Mouse (Mus musculus): Measurements from ENCODE around the gene Slc2a9. TPM values are rescaled to one million over a fixed set of nuclear protein-coding genes. Genes with fewer than 3 reads are reported as not detected.
"Not testable (repeated sequence)": the region's sequence is repeated elsewhere in the genome, so short reads cannot be mapped to it uniquely, and the experiment has no call there.

Gene Slc2a9
- polyA plus RNA-seq, 1 experiment: 1.9 TPM

- Histone ChIP-seq H3K4me1 (ENCODE audit: control insufficient read depth, insufficient read depth, insufficient read length, low read length) (peaks cover 7% of the 10 kb centered on the region), H3K27ac (replicated peaks; ENCODE audit: low read depth, low read length) (no peak overlapping the region; the same call in 1 of the 2 replicates), H3K4me3 (ENCODE audit: insufficient read depth, low read depth, low read length) (no peak overlapping the region)
Measured at GRCm38 (mm10) chr5:38488673-38489615, 14.0 kb downstream of the Slc2a9 start.

- Histone ChIP-seq H3K4me3 (ENCODE audit: insufficient read depth, low read depth, low read length) (no peak overlapping the region), H3K27ac (replicated peaks; ENCODE audit: low read depth, low read length) (no peak overlapping the region)
Measured at GRCm38 (mm10) chr5:38488026-38488425, 14.9 kb downstream of the Slc2a9 start.

GRCm38 (mm10) chr5:38487247-38487646, 15.7 kb downstream of the Slc2a9 start:
- no peak overlapping the region for H3K27ac ChIP-seq (replicated peaks; ENCODE audit: low read depth, low read length)
- peaks cover 7% of the 10 kb centered on the region for H3K4me1 ChIP-seq (ENCODE audit: control insufficient read depth, insufficient read depth, insufficient read length, low read length)
- H3K4me3 ChIP-seq (ENCODE audit: insufficient read depth, low read depth, low read length): no peak overlapping the region

More at GRCm38 (mm10) chr5:38488026-38488425, 14.9 kb downstream of the Slc2a9 start:
- H3K4me1 ChIP-seq (ENCODE audit: control insufficient read depth, insufficient read depth, insufficient read length, low read length): peaks cover 7% of the 10 kb centered on the region

- peaks cover 7% of the 10 kb centered on the region for H3K4me1 ChIP-seq (ENCODE audit: control insufficient read depth, insufficient read depth, insufficient read length, low read length)
- no peak overlapping the region for H3K4me3 ChIP-seq (ENCODE audit: insufficient read depth, low read depth, low read length)
- H3K27ac ChIP-seq (replicated peaks; ENCODE audit: low read depth, low read length): no peak overlapping the region
Measured at GRCm38 (mm10) chr5:38485946-38486345, 17.0 kb downstream of the Slc2a9 start.

- 0 out of 2 replicates have a peak, but pooled peaks cover 2% of the 10 kb centered on the region for H3K4me1 ChIP-seq (ENCODE audit: control insufficient read depth, insufficient read depth, insufficient read length, low read length)
- H3K4me3 ChIP-seq (ENCODE audit: insufficient read depth, low read depth, low read length): no peak overlapping the region
- H3K27ac ChIP-seq (replicated peaks; ENCODE audit: low read depth, low read length): no peak overlapping the region
Measured at GRCm38 (mm10) chr5:38483518-38484110, 19.3 kb downstream of the Slc2a9 start.

GRCm38 (mm10) chr5:38480822-38481707, 21.9 kb downstream of the Slc2a9 start:
- peak overlapping the region; percentile 15 for H3K27ac ChIP-seq (replicated peaks; ENCODE audit: low read depth, low read length)
- 0 out of 2 replicates have a peak, but pooled peaks cover 2% of the 10 kb centered on the region for H3K4me1 ChIP-seq (ENCODE audit: control insufficient read depth, insufficient read depth, insufficient read length, low read length)
- peak overlapping the region; percentile 59 for H3K4me3 ChIP-seq (ENCODE audit: insufficient read depth, low read depth, low read length)

GRCm38 (mm10) chr5:38479908-38480725, 22.8 kb downstream of the Slc2a9 start:
- Histone ChIP-seq H3K4me1 (ENCODE audit: control insufficient read depth, insufficient read depth, insufficient read length, low read length) (0 out of 2 replicates have a peak, but pooled peaks cover 2% of the 10 kb centered on the region), H3K4me3 (ENCODE audit: insufficient read depth, low read depth, low read length) (peak overlapping the region; percentile 59)

GRCm38 (mm10) chr5:38479545-38479907, 23.4 kb downstream of the Slc2a9 start:
- peak overlapping the region; percentile 41 for H3K27ac ChIP-seq (replicated peaks; ENCODE audit: low read depth, low read length)
- H3K4me1 ChIP-seq (ENCODE audit: control insufficient read depth, insufficient read depth, insufficient read length, low read length): not testable (repeated sequence)
- peak overlapping the region; percentile 59 for H3K4me3 ChIP-seq (ENCODE audit: insufficient read depth, low read depth, low read length)

More at GRCm38 (mm10) chr5:38479908-38480725, 22.8 kb downstream of the Slc2a9 start:
- H3K27ac ChIP-seq (replicated peaks; ENCODE audit: low read depth, low read length): peak overlapping the region; percentile 41

GRCm38 (mm10) chr5:38479027-38479426, 23.9 kb downstream of the Slc2a9 start:
- Histone ChIP-seq H3K4me3 (ENCODE audit: insufficient read depth, low read depth, low read length) (peak overlapping the region; percentile 3; the same call in 1 of the 2 replicates), H3K4me1 (ENCODE audit: control insufficient read depth, insufficient read depth, insufficient read length, low read length) (0 out of 2 replicates have a peak, but pooled peaks cover 2% of the 10 kb centered on the region), H3K27ac (replicated peaks; ENCODE audit: low read depth, low read length) (no peak overlapping the region)

GRCm38 (mm10) chr5:38477731-38478445, 25.1 kb downstream of the Slc2a9 start:
- Histone ChIP-seq H3K4me3 (ENCODE audit: insufficient read depth, low read depth, low read length) (no peak overlapping the region), H3K27ac (replicated peaks; ENCODE audit: low read depth, low read length) (no peak overlapping the region), H3K4me1 (ENCODE audit: control insufficient read depth, insufficient read depth, insufficient read length, low read length) (0 out of 2 replicates have a peak, but pooled peaks cover 2% of the 10 kb centered on the region)

GRCm38 (mm10) chr5:38476861-38477565, 25.9 kb downstream of the Slc2a9 start:
- 0 out of 2 replicates have a peak, but pooled peaks cover 2% of the 10 kb centered on the region for H3K4me1 ChIP-seq (ENCODE audit: control insufficient read depth, insufficient read depth, insufficient read length, low read length)
- H3K4me3 ChIP-seq (ENCODE audit: insufficient read depth, low read depth, low read length): no peak overlapping the region
- no peak overlapping the region for H3K27ac ChIP-seq (replicated peaks; ENCODE audit: low read depth, low read length)

GRCm38 (mm10) chr5:38470881-38471280, 32.1 kb downstream of the Slc2a9 start:
- H3K4me1 ChIP-seq (ENCODE audit: control insufficient read depth, insufficient read depth, insufficient read length, low read length): no peaks in the 10 kb centered on the region
- no peak overlapping the region for H3K27ac ChIP-seq (replicated peaks; ENCODE audit: low read depth, low read length)
- H3K4me3 ChIP-seq (ENCODE audit: insufficient read depth, low read depth, low read length): no peak overlapping the region
